Comparison of ENCODE assay signal across 8 mouse cellular contexts in genomic region chr10:80881301-80881700, GRCm38 (mm10). TPM values are rescaled to one million over a fixed set of nuclear protein-coding genes. Genes with fewer than 3 reads are reported as not detected.
A peak's percentile ranks its signal among the peaks of the same experiment; 100 is the strongest.
DNase-seq lines count a peak whose midpoint lies in the region; ATAC-seq and TF ChIP-seq lines count a peak whose summit lies in the region.

No protein-coding gene starts in this region.

- no peaks in the 10 kb centered on the region for H3K9me3 ChIP-seq in forebrain, embryonic 11.5 days (ENCODE audit: control insufficient read depth, low read length)
- 0 out of 2 replicates have a peak, but pooled peaks cover 3% of the 10 kb centered on the region for H3K9me3 ChIP-seq in forebrain, embryonic 12.5 days
- no peaks in the 10 kb centered on the region for H3K9me3 ChIP-seq in embryonic facial prominence, embryonic 11.5 days (replicated peaks; ENCODE audit: control insufficient read depth, low read length)
- H3K9me3 ChIP-seq in kidney, postnatal 0 days (replicated peaks; ENCODE audit: low read length), result no peaks in the 10 kb centered on the region
- no peaks in the 10 kb centered on the region for H3K9me3 ChIP-seq in stomach, postnatal 0 days (ENCODE audit: control insufficient read depth, low read length)

- WGBS in forebrain, embryonic 11.5 days, result 28% methylated on average over 10 of the region's 10 CpGs
- 25% methylated on average over 10 of the region's 10 CpGs for WGBS in forebrain, embryonic 12.5 days
- WGBS in embryonic facial prominence, embryonic 11.5 days, result 29% methylated on average over 10 of the region's 10 CpGs
- WGBS in kidney, postnatal 0 days, result 24% methylated on average over 10 of the region's 10 CpGs
- WGBS in stomach, postnatal 0 days, result 32% methylated on average over 10 of the region's 10 CpGs

- no peak for TF ChIP-seq EP300 in stomach, postnatal 0 days (optimal IDR thresholded peaks at IDR 0.05)

- no peaks in the 10 kb centered on the region for H3K27me3 ChIP-seq in forebrain, embryonic 11.5 days (ENCODE audit: control insufficient read depth, insufficient read depth, low read length)
- peaks cover 17% of the 10 kb centered on the region for H3K27me3 ChIP-seq in forebrain, embryonic 12.5 days
- H3K27me3 ChIP-seq in embryonic facial prominence, embryonic 11.5 days (ENCODE audit: control insufficient read depth, insufficient read depth, low read length), result no peaks in the 10 kb centered on the region
- no peaks in the 10 kb centered on the region for H3K27me3 ChIP-seq in kidney, postnatal 0 days (ENCODE audit: insufficient read depth, low read length)
- no peaks in the 10 kb centered on the region for H3K27me3 ChIP-seq in stomach, postnatal 0 days (ENCODE audit: control insufficient read depth, insufficient read depth, low read length)

- H3K4me1 ChIP-seq in forebrain, embryonic 11.5 days (replicated peaks; ENCODE audit: control insufficient read depth, insufficient read depth, low read length), result 0 out of 2 replicates have a peak, but pooled peaks cover 2% of the 10 kb centered on the region
- peaks cover 2% of the 10 kb centered on the region; the same call in 1 of the 2 replicates for H3K4me1 ChIP-seq in forebrain, embryonic 12.5 days
- no peaks in the 10 kb centered on the region for H3K4me1 ChIP-seq in embryonic facial prominence, embryonic 11.5 days (ENCODE audit: control insufficient read depth, insufficient read depth, low read length)
- no peaks in the 10 kb centered on the region for H3K4me1 ChIP-seq in kidney, postnatal 0 days (replicated peaks; ENCODE audit: insufficient read depth, low read length)
- H3K4me1 ChIP-seq in stomach, postnatal 0 days (replicated peaks; ENCODE audit: control insufficient read depth, insufficient read depth), result no peaks in the 10 kb centered on the region

- peak; percentile 78 for TF ChIP-seq CTCF in kidney, postnatal 0 days (IDR thresholded peaks at IDR 0.05; ENCODE audit: low read depth)
- TF ChIP-seq CTCF in stomach, postnatal 0 days (IDR thresholded peaks at IDR 0.05; ENCODE audit: low read depth), result peak; percentile 81

- H3K27ac ChIP-seq in forebrain, embryonic 11.5 days (ENCODE audit: low read depth, low read length), result no peak overlapping the region
- no peak overlapping the region for H3K27ac ChIP-seq in forebrain, embryonic 12.5 days
- no peak overlapping the region for H3K27ac ChIP-seq in embryonic facial prominence, embryonic 11.5 days (replicated peaks; ENCODE audit: low read depth, low read length)
- H3K27ac ChIP-seq in kidney, postnatal 0 days, result no peak overlapping the region
- no peak overlapping the region for H3K27ac ChIP-seq in stomach, postnatal 0 days (replicated peaks)

- no peak for ATAC-seq in forebrain, embryonic 11.5 days (replicated peaks; ENCODE audit: low FRiP score)
- no peak for ATAC-seq in forebrain, embryonic 12.5 days (ENCODE audit: low FRiP score)
- ATAC-seq in embryonic facial prominence, embryonic 11.5 days (replicated peaks; ENCODE audit: insufficient number of reproducible peaks, low FRiP score, low TSS enrichment, low read depth), result no peak
- no peak for ATAC-seq in kidney, postnatal 0 days (replicated peaks; ENCODE audit: low FRiP score, low read depth)
- ATAC-seq in megakaryocyte progenitor cell, adult 5-6 weeks (replicated peaks; ENCODE audit: poor library complexity), result peak; percentile 64
- ATAC-seq in stomach, postnatal 0 days (ENCODE audit: low FRiP score, low TSS enrichment), result no peak; the same call in 1 of the 2 replicates

- no peak overlapping the region for H3K4me2 ChIP-seq in forebrain, embryonic 11.5 days (ENCODE audit: low read depth, low read length, severe bottlenecking)
- H3K4me2 ChIP-seq in forebrain, embryonic 12.5 days, result no peak overlapping the region
- no peak overlapping the region for H3K4me2 ChIP-seq in embryonic facial prominence, embryonic 11.5 days (ENCODE audit: low read depth, low read length)
- H3K4me2 ChIP-seq in kidney, postnatal 0 days (ENCODE audit: low read length), result no peak overlapping the region
- no peak overlapping the region for H3K4me2 ChIP-seq in stomach, postnatal 0 days (replicated peaks; ENCODE audit: low read depth)

- no peak overlapping the region for H3K4me3 ChIP-seq in forebrain, embryonic 11.5 days (ENCODE audit: low read depth, low read length)
- H3K4me3 ChIP-seq in forebrain, embryonic 12.5 days (replicated peaks), result no peak overlapping the region
- H3K4me3 ChIP-seq in embryonic facial prominence, embryonic 11.5 days (ENCODE audit: low read depth, low read length), result no peak overlapping the region
- no peak overlapping the region for H3K4me3 ChIP-seq in kidney, postnatal 0 days (replicated peaks; ENCODE audit: low read depth, low read length)
- H3K4me3 ChIP-seq in stomach, postnatal 0 days (ENCODE audit: low read depth, low read length), result no peak overlapping the region

- peak; percentile 89 for DNase-seq in forebrain, embryonic 11.5 days (ENCODE audit: low spot score)
- DNase-seq in 3T3-L1 (ENCODE audit: low read depth, low spot score), result peak; percentile 78
- peak; percentile 87 for DNase-seq in adrenal gland, postnatal 10 days
- DNase-seq in embryonic facial prominence, embryonic 11.5 days (ENCODE audit: low spot score), result peak; percentile 68
- DNase-seq in kidney, postnatal 0 days (ENCODE audit: low spot score), result peak; percentile 44
- peak; percentile 79 for DNase-seq in stomach, postnatal 0 days (ENCODE audit: low spot score)

- no peaks in the 10 kb centered on the region for H3K36me3 ChIP-seq in forebrain, embryonic 11.5 days (ENCODE audit: control insufficient read depth, insufficient read depth, low read length)
- no peaks in the 10 kb centered on the region for H3K36me3 ChIP-seq in forebrain, embryonic 12.5 days (replicated peaks)
- no peaks in the 10 kb centered on the region for H3K36me3 ChIP-seq in embryonic facial prominence, embryonic 11.5 days (replicated peaks; ENCODE audit: control insufficient read depth, insufficient read depth, low read depth, low read length)
- H3K36me3 ChIP-seq in kidney, postnatal 0 days (ENCODE audit: insufficient read depth, low read length), result no peaks in the 10 kb centered on the region
- no peaks in the 10 kb centered on the region for H3K36me3 ChIP-seq in stomach, postnatal 0 days (ENCODE audit: control insufficient read depth, insufficient read depth, low read length)

- H3K9ac ChIP-seq in forebrain, embryonic 11.5 days (ENCODE audit: low read length), result no peak overlapping the region
- H3K9ac ChIP-seq in forebrain, embryonic 12.5 days, result no peak overlapping the region
- no peak overlapping the region for H3K9ac ChIP-seq in embryonic facial prominence, embryonic 11.5 days (replicated peaks; ENCODE audit: low read length)
- no peak overlapping the region for H3K9ac ChIP-seq in kidney, postnatal 0 days (ENCODE audit: low read depth, low read length)
- H3K9ac ChIP-seq in stomach, postnatal 0 days (ENCODE audit: low read length), result no peak overlapping the region

RNA-seq across cellular contexts. Expression of gene Tmprss9, which starts 9.7 kb away (rescaled TPM):
- polyA plus RNA-seq in forebrain, embryonic 11.5 days (2014; fragmentation: Nextera tagmentation; extraction: Ambion mirVana), result 0.08 and 0.12 TPM in 2 replicates
- polyA plus RNA-seq in forebrain, embryonic 12.5 days (2016; fragmentation: Nextera tagmentation; extraction: Ambion mirVana), result 0.06 and 0.08 TPM in 2 replicates
- total RNA-seq in adrenal gland, postnatal 10 days (2021), result under 1 TPM; 0.09 to 0.12 TPM
- 0.06 TPM in 2 replicates for polyA plus RNA-seq in embryonic facial prominence, embryonic 11.5 days (2014; fragmentation: Nextera tagmentation; extraction: Ambion mirVana)
- polyA plus RNA-seq in kidney, postnatal 0 days (2015; fragmentation: Nextera tagmentation; extraction: Ambion mirVana), result 0.04 TPM in 1 of 2 replicates, not detected in the other
- not detected in 2 replicates for total RNA-seq in megakaryocyte progenitor cell, adult 5-6 weeks (2015)
- total RNA-seq in megakaryocyte progenitor cell, adult 5-6 weeks (2017), result not detected in 2 replicates
- polyA plus RNA-seq in stomach, postnatal 0 days (2015; fragmentation: Nextera tagmentation; extraction: Ambion mirVana), result 2.0 and 2.2 TPM in 2 replicates

RNA-seq across cellular contexts. Expression of gene Timm13, which starts 19.5 kb away (rescaled TPM):
- 313 and 317 TPM in 2 replicates for polyA plus RNA-seq in forebrain, embryonic 11.5 days (2014; fragmentation: Nextera tagmentation; extraction: Ambion mirVana)
- polyA plus RNA-seq in forebrain, embryonic 12.5 days (2016; fragmentation: Nextera tagmentation; extraction: Ambion mirVana), result 311 and 314 TPM in 2 replicates
- 100 to 1,000 TPM; 271 to 285 TPM for total RNA-seq in adrenal gland, postnatal 10 days (2021)
- 266 and 347 TPM in 2 replicates for polyA plus RNA-seq in embryonic facial prominence, embryonic 11.5 days (2014; fragmentation: Nextera tagmentation; extraction: Ambion mirVana)
- polyA plus RNA-seq in kidney, postnatal 0 days (2015; fragmentation: Nextera tagmentation; extraction: Ambion mirVana), result 434 and 437 TPM in 2 replicates
- 132 and 150 TPM in 2 replicates for total RNA-seq in megakaryocyte progenitor cell, adult 5-6 weeks (2015)
- total RNA-seq in megakaryocyte progenitor cell, adult 5-6 weeks (2017), result 55.3 and 100 TPM in 2 replicates
- 292 and 304 TPM in 2 replicates for polyA plus RNA-seq in stomach, postnatal 0 days (2015; fragmentation: Nextera tagmentation; extraction: Ambion mirVana)

RNA-seq across cellular contexts. Expression of gene Sppl2b, which starts 26.2 kb away (rescaled TPM):
- 37.0 and 39.8 TPM in 2 replicates for polyA plus RNA-seq in forebrain, embryonic 11.5 days (2014; fragmentation: Nextera tagmentation; extraction: Ambion mirVana)
- 43.3 and 44.0 TPM in 2 replicates for polyA plus RNA-seq in forebrain, embryonic 12.5 days (2016; fragmentation: Nextera tagmentation; extraction: Ambion mirVana)
- 10 to 100 TPM; 25.3 to 39.8 TPM for total RNA-seq in adrenal gland, postnatal 10 days (2021)
- 17.1 and 19.7 TPM in 2 replicates for polyA plus RNA-seq in embryonic facial prominence, embryonic 11.5 days (2014; fragmentation: Nextera tagmentation; extraction: Ambion mirVana)
- polyA plus RNA-seq in kidney, postnatal 0 days (2015; fragmentation: Nextera tagmentation; extraction: Ambion mirVana), result 34.3 and 36.1 TPM in 2 replicates
- total RNA-seq in megakaryocyte progenitor cell, adult 5-6 weeks (2015), result 17.7 and 18.2 TPM in 2 replicates
- 29.4 and 39.4 TPM in 2 replicates for total RNA-seq in megakaryocyte progenitor cell, adult 5-6 weeks (2017)
- 17.7 and 23.0 TPM in 2 replicates for polyA plus RNA-seq in stomach, postnatal 0 days (2015; fragmentation: Nextera tagmentation; extraction: Ambion mirVana)

RNA-seq across cellular contexts. Expression of gene Lsm7, which starts 26.3 kb away (rescaled TPM):
- polyA plus RNA-seq in forebrain, embryonic 11.5 days (2014; fragmentation: Nextera tagmentation; extraction: Ambion mirVana), result 308 and 322 TPM in 2 replicates
- polyA plus RNA-seq in forebrain, embryonic 12.5 days (2016; fragmentation: Nextera tagmentation; extraction: Ambion mirVana), result 274 and 289 TPM in 2 replicates
- total RNA-seq in adrenal gland, postnatal 10 days (2021), result 10 to 100 TPM; 35.3 to 37.8 TPM
- 282 and 329 TPM in 2 replicates for polyA plus RNA-seq in embryonic facial prominence, embryonic 11.5 days (2014; fragmentation: Nextera tagmentation; extraction: Ambion mirVana)
- polyA plus RNA-seq in kidney, postnatal 0 days (2015; fragmentation: Nextera tagmentation; extraction: Ambion mirVana), result 269 and 270 TPM in 2 replicates
- total RNA-seq in megakaryocyte progenitor cell, adult 5-6 weeks (2015), result 125 and 137 TPM in 2 replicates
- 307 and 354 TPM in 2 replicates for total RNA-seq in megakaryocyte progenitor cell, adult 5-6 weeks (2017)
- 176 and 180 TPM in 2 replicates for polyA plus RNA-seq in stomach, postnatal 0 days (2015; fragmentation: Nextera tagmentation; extraction: Ambion mirVana)

RNA-seq across cellular contexts. Expression of gene Lmnb2, which starts 36.7 kb away (rescaled TPM):
- 29.8 and 30.9 TPM in 2 replicates for polyA plus RNA-seq in forebrain, embryonic 11.5 days (2014; fragmentation: Nextera tagmentation; extraction: Ambion mirVana)
- 67.7 and 73.8 TPM in 2 replicates for polyA plus RNA-seq in forebrain, embryonic 12.5 days (2016; fragmentation: Nextera tagmentation; extraction: Ambion mirVana)
- total RNA-seq in adrenal gland, postnatal 10 days (2021), result 10 to 100 TPM; 14.5 to 16.5 TPM
- 18.4 and 19.4 TPM in 2 replicates for polyA plus RNA-seq in embryonic facial prominence, embryonic 11.5 days (2014; fragmentation: Nextera tagmentation; extraction: Ambion mirVana)
- polyA plus RNA-seq in kidney, postnatal 0 days (2015; fragmentation: Nextera tagmentation; extraction: Ambion mirVana), result 21.9 and 26.0 TPM in 2 replicates
- 11.7 and 13.9 TPM in 2 replicates for total RNA-seq in megakaryocyte progenitor cell, adult 5-6 weeks (2015)
- total RNA-seq in megakaryocyte progenitor cell, adult 5-6 weeks (2017), result 49.3 and 56.9 TPM in 2 replicates
- 12.0 and 12.4 TPM in 2 replicates for polyA plus RNA-seq in stomach, postnatal 0 days (2015; fragmentation: Nextera tagmentation; extraction: Ambion mirVana)
